Mouse (Mus musculus): ENCODE measurements around the gene Pxylp1.

DNA sequence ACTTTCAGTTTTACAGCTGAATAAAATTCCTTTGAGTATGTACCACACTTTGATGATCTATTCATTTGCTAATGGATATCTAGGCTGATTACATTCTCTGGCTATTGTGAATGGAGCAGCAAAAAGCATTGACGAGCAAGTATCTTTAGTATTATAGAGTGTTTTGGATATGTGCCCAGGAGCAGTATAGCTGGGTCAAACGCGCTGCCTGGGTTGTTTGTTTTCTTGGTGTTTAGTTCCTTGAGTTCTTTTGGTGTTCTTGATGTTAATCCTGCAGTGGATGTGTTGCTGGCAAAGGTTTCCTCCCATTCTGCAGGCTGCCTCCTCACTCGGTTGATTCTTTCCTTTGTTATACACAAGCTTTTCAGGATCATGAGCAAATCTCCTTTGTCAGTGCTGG is 80.5 kb downstream of the Pxylp1 start:
- TF ChIP-seq POLR2A (IDR thresholded peaks at IDR 0.05; ENCODE audit: low read depth, low read length) (no peak), MAX (IDR thresholded peaks at IDR 0.05; ENCODE audit: low read length) (no peak), MXI1 (IDR thresholded peaks at IDR 0.05; ENCODE audit: low read depth, low read length) (no peak), USF1 (IDR thresholded peaks at IDR 0.05; ENCODE audit: low read depth, low read length) (no peak), E2F4 (IDR thresholded peaks at IDR 0.05; ENCODE audit: insufficient replicate concordance, low read depth, low read length) (no peak)
